Mouse (Mus musculus) heart, postnatal 0 days (tissue): ENCODE results near the gene Map2k5. TPM values are rescaled to one million over a fixed set of nuclear protein-coding genes. Genes with fewer than 3 reads are reported as not detected.

ENCODE experiments used
- ATAC-seq: fragments of 200-750 bp; cut with Nextera tagmentation; 2 replicates; pipeline ENCODE4 v1.8.0; 2017; ENCODE audit warnings: low read depth, moderate number of reproducible peaks, moderate library complexity; ENCODE audit not compliant: insufficient read depth
- DNase-seq: peaks from one replicate; pipeline ENCODE4 v3.0.0-alpha.2; 2016; ENCODE audit warnings: low spot score
- H3K27ac ChIP-seq: fragments of 300-500 bp; sonication (generic); 2 replicates; pipeline ENCODE4 v1.5.1; 2014; ENCODE audit warnings: low read depth, mild to moderate bottlenecking
- H3K27me3 ChIP-seq: fragments of 300-500 bp; sonication (generic); 2 replicates; pipeline ENCODE4 v1.6.1; 2014; ENCODE audit warnings: low read length, mixed read lengths; ENCODE audit not compliant: control insufficient read depth, insufficient read depth
- H3K36me3 ChIP-seq: fragments of 300-500 bp; sonication (generic); replicated peaks from 2 replicates; pipeline ENCODE4 v1.6.1; 2014; ENCODE audit warnings: low read length, mixed read lengths; ENCODE audit not compliant: control insufficient read depth, insufficient read depth
- H3K4me1 ChIP-seq: fragments of 300-500 bp; sonication (generic); 2 replicates; pipeline ENCODE4 v1.6.1; 2014; ENCODE audit warnings: antibody characterized with exemption; ENCODE audit not compliant: control insufficient read depth, insufficient read depth
- H3K4me2 ChIP-seq: fragments of 300-500 bp; sonication (generic); 2 replicates; pipeline ENCODE4 v1.6.1; 2014; ENCODE audit warnings: low read depth, mild to moderate bottlenecking, low read length, moderate library complexity
- H3K4me3 ChIP-seq: fragments of 300-500 bp; sonication (generic); 2 replicates; pipeline ENCODE4 v1.5.1; 2014; ENCODE audit warnings: low read depth, low read length
- H3K9ac ChIP-seq: fragments of 300-500 bp; sonication (generic); replicated peaks from 2 replicates; pipeline ENCODE4 v1.6.1; 2014; ENCODE audit warnings: low read depth, low read length, mixed read lengths
- H3K9me3 ChIP-seq: fragments of 300-500 bp; sonication (generic); replicated peaks from 2 replicates; pipeline ENCODE4 v1.6.1; 2016; ENCODE audit warnings: low read length; ENCODE audit not compliant: control insufficient read depth
- CTCF ChIP-seq: IDR thresholded peaks from 2 replicates; pipeline ENCODE4 v1.5.1; 2016; ENCODE audit warnings: antibody characterized with exemption, control low read depth, low read depth
- EP300 ChIP-seq: IDR thresholded peaks from 2 replicates; pipeline ENCODE4 v1.6.1; 2016; ENCODE audit warnings: antibody characterized with exemption, low read depth
- WGBS: fragments of 180-500 bp; shearing (Covaris S2); extraction: QIAGEN DNeasy Blood & Tissue Kit; methylation state at CpG from one replicate; pipeline ENCODE4 v1.1.7; 2014; 5-methylcytosine and 5-hydroxymethylcytosine counted together
- polyA plus RNA-seq: library from polyadenylated mRNA; unstranded; fragments of >200 nt; fragmentation: Nextera tagmentation; extraction: Ambion mirVana; gene quantifications from 2 replicates; pipeline ENCODE4 v1.2.1, GENCODE M21; 2015
- total RNA-seq: library from RNA; depleted of rRNA; stranded (reverse); fragments of >200 nt; gene quantifications from 2 replicates; pipeline ENCODE4 v1.2.3, GENCODE M21; 2014; ENCODE audit warnings: low replicate concordance

Map2k5 gene
- total and polyA plus RNA-seq, 2 experiments from 2014 or later, result 22.6 to 33.9 TPM

- ATAC-seq (no peak), DNase-seq (no peak)
- H3K9ac ChIP-seq, result no peak overlapping the region
- TF ChIP-seq EP300 (no peak), CTCF (no peak)
- no peak overlapping the region for H3K4me3 ChIP-seq
- no peak overlapping the region for H3K4me2 ChIP-seq
- H3K4me1 ChIP-seq, result no peaks in the 10 kb centered on the region
- no peak overlapping the region for H3K27ac ChIP-seq
- WGBS, result 86% methylated on average over 15 of the region's 15 CpGs
- peaks cover 44% of the 10 kb centered on the region for H3K36me3 ChIP-seq
- no peaks in the 10 kb centered on the region for H3K27me3 ChIP-seq
- H3K9me3 ChIP-seq, result no peaks in the 10 kb centered on the region
Observed at GRCm38 (mm10) chr9:63328958-63329685, 48.6 kb downstream of the Map2k5 start.

GRCm38 (mm10) chr9:63315231-63315630, 62.5 kb downstream of the Map2k5 start:
- TF ChIP-seq CTCF (no peak), EP300 (no peak)

GRCm38 (mm10) chr9:63314126-63314525, 63.6 kb downstream of the Map2k5 start:
- WGBS, result 58% methylated on average over 4 of the region's 4 CpGs
- Histone ChIP-seq H3K9me3 (no peaks in the 10 kb centered on the region), H3K27me3 (no peaks in the 10 kb centered on the region), H3K4me2 (peak overlapping the region; percentile 32; the same call in 1 of the 2 replicates), H3K4me3 (no peak overlapping the region), H3K36me3 (peaks cover 6% of the 10 kb centered on the region; the same call in 1 of the 2 replicates), H3K9ac (no peak overlapping the region), H3K27ac (peak overlapping the region; percentile 62), H3K4me1 (peaks cover 26% of the 10 kb centered on the region)
- TF ChIP-seq EP300 (no peak), CTCF (no peak)
- ATAC-seq (no peak), DNase-seq (no peak)

More at GRCm38 (mm10) chr9:63315231-63315630, 62.5 kb downstream of the Map2k5 start:
- no peaks in the 10 kb centered on the region for H3K27me3 ChIP-seq
- no peaks in the 10 kb centered on the region for H3K9me3 ChIP-seq
- no peak for ATAC-seq
- no peak overlapping the region for H3K9ac ChIP-seq
- no peak overlapping the region for H3K4me3 ChIP-seq
- H3K36me3 ChIP-seq, result peaks cover 13% of the 10 kb centered on the region; the same call in 1 of the 2 replicates
- DNase-seq, result no peak
- H3K4me2 ChIP-seq, result no peak overlapping the region
- H3K27ac ChIP-seq, result no peak overlapping the region
- H3K4me1 ChIP-seq, result peaks cover 16% of the 10 kb centered on the region

- peaks cover 6% of the 10 kb centered on the region; the same call in 1 of the 2 replicates for H3K36me3 ChIP-seq
- no peaks in the 10 kb centered on the region for H3K9me3 ChIP-seq
- H3K4me2 ChIP-seq, result no peak overlapping the region
- no peak for TF ChIP-seq EP300
- TF ChIP-seq CTCF, result no peak
- H3K27ac ChIP-seq, result peak overlapping the region; percentile 27; the same call in 1 of the 2 replicates
- WGBS, result 65% methylated on average over 6 of the region's 6 CpGs
- ATAC-seq (peak; percentile 21; the same call in 1 of the 2 replicates), DNase-seq (no peak)
- H3K4me1 ChIP-seq, result peaks cover 31% of the 10 kb centered on the region
- H3K4me3 ChIP-seq, result no peak overlapping the region
- H3K9ac ChIP-seq, result no peak overlapping the region
- H3K27me3 ChIP-seq, result no peaks in the 10 kb centered on the region
Observed at GRCm38 (mm10) chr9:63309956-63310355, 67.7 kb downstream of the Map2k5 start.

GRCm38 (mm10) chr9:63309008-63309407, 68.7 kb downstream of the Map2k5 start:
- H3K4me2 ChIP-seq, result 0 out of 2 replicates have a peak overlapping the region, but pooled peaks have one; percentile 12
- no peaks in the 10 kb centered on the region for H3K27me3 ChIP-seq
- peaks cover 24% of the 10 kb centered on the region for H3K4me1 ChIP-seq
- TF ChIP-seq CTCF, result no peak
- TF ChIP-seq EP300, result no peak
- H3K9ac ChIP-seq, result no peak overlapping the region
- peaks cover 6% of the 10 kb centered on the region; the same call in 1 of the 2 replicates for H3K36me3 ChIP-seq
- H3K27ac ChIP-seq, result peak overlapping the region; percentile 68
- WGBS, result 17% methylated on average over 5 of the region's 5 CpGs
- no peaks in the 10 kb centered on the region for H3K9me3 ChIP-seq
- ATAC-seq, result peak; percentile 57
- peak; percentile 46 for DNase-seq
- no peak overlapping the region for H3K4me3 ChIP-seq

- 0 out of 2 replicates have a peak overlapping the region, but pooled peaks have one; percentile 12 for H3K4me2 ChIP-seq
- 0 out of 2 replicates have a peak overlapping the region, but pooled peaks have one; percentile 23 for H3K9ac ChIP-seq
- TF ChIP-seq EP300, result no peak
- no peak for TF ChIP-seq CTCF
- peaks cover 21% of the 10 kb centered on the region for H3K4me1 ChIP-seq
- ATAC-seq (peak; percentile 20; the same call in 1 of the 2 replicates), DNase-seq (peak; percentile 26)
- H3K27me3 ChIP-seq, result no peaks in the 10 kb centered on the region
- H3K9me3 ChIP-seq, result no peaks in the 10 kb centered on the region
- H3K4me3 ChIP-seq, result no peak overlapping the region
- peak overlapping the region; percentile 68 for H3K27ac ChIP-seq
- H3K36me3 ChIP-seq, result peaks cover 6% of the 10 kb centered on the region; the same call in 1 of the 2 replicates
- WGBS, result 20% methylated on average over 4 of the region's 4 CpGs
Observed at GRCm38 (mm10) chr9:63308441-63308840, 69.3 kb downstream of the Map2k5 start.
